Mouse (Mus musculus) small intestine, adult 2 months (tissue): Measurements from ENCODE around the gene Bst1.

Experiments used
- CTCF ChIP-seq: fragments of 200-500 bp; IDR thresholded peaks from 2 replicates; pipeline ENCODE4 v1.5.1; 2012; ENCODE audit warnings: low read depth, mild to moderate bottlenecking, control low read depth, inconsistent platforms, low read length, moderate library complexity, mixed read lengths; ENCODE audit not compliant: insufficient replicate concordance, insufficient read length; ENCODE audit errors: extremely low read depth
- POLR2A ChIP-seq: fragments of 200-500 bp; IDR thresholded peaks from 2 replicates; pipeline ENCODE4 v1.6.1; 2012; ENCODE audit warnings: low read depth, mild to moderate bottlenecking, control low read depth, inconsistent platforms, low read length, moderate library complexity

- no peak for TF ChIP-seq POLR2A
- TF ChIP-seq CTCF = no peak
Observed at GRCm38 (mm10) chr5:43841144-43842010, 22.7 kb downstream of the Bst1 start.
